Mouse (Mus musculus) heart, postnatal 0 days (tissue): ENCODE results near the gene Mrps7. TPM values are rescaled to one million over a fixed set of nuclear protein-coding genes. Genes with fewer than 3 reads are reported as not detected.
A peak's percentile ranks its signal among the peaks of the same experiment; 100 is the strongest.

ENCODE experiments used
- ATAC-seq: fragments of 200-750 bp; cut with Nextera tagmentation; 2 replicates; pipeline ENCODE4 v1.8.0; 2017; ENCODE audit warnings: low read depth, moderate number of reproducible peaks, moderate library complexity; ENCODE audit not compliant: insufficient read depth
- DNase-seq: peaks from one replicate; pipeline ENCODE4 v3.0.0-alpha.2; 2016; ENCODE audit warnings: low spot score
- H3K27ac ChIP-seq: fragments of 300-500 bp; sonication (generic); 2 replicates; pipeline ENCODE4 v1.5.1; 2014; ENCODE audit warnings: low read depth, mild to moderate bottlenecking
- H3K27me3 ChIP-seq: fragments of 300-500 bp; sonication (generic); 2 replicates; pipeline ENCODE4 v1.6.1; 2014; ENCODE audit warnings: low read length, mixed read lengths; ENCODE audit not compliant: control insufficient read depth, insufficient read depth
- H3K36me3 ChIP-seq: fragments of 300-500 bp; sonication (generic); replicated peaks from 2 replicates; pipeline ENCODE4 v1.6.1; 2014; ENCODE audit warnings: low read length, mixed read lengths; ENCODE audit not compliant: control insufficient read depth, insufficient read depth
- H3K4me1 ChIP-seq: fragments of 300-500 bp; sonication (generic); 2 replicates; pipeline ENCODE4 v1.6.1; 2014; ENCODE audit warnings: antibody characterized with exemption; ENCODE audit not compliant: control insufficient read depth, insufficient read depth
- H3K4me2 ChIP-seq: fragments of 300-500 bp; sonication (generic); 2 replicates; pipeline ENCODE4 v1.6.1; 2014; ENCODE audit warnings: low read depth, mild to moderate bottlenecking, low read length, moderate library complexity
- H3K4me3 ChIP-seq: fragments of 300-500 bp; sonication (generic); 2 replicates; pipeline ENCODE4 v1.5.1; 2014; ENCODE audit warnings: low read depth, low read length
- H3K9ac ChIP-seq: fragments of 300-500 bp; sonication (generic); replicated peaks from 2 replicates; pipeline ENCODE4 v1.6.1; 2014; ENCODE audit warnings: low read depth, low read length, mixed read lengths
- H3K9me3 ChIP-seq: fragments of 300-500 bp; sonication (generic); replicated peaks from 2 replicates; pipeline ENCODE4 v1.6.1; 2016; ENCODE audit warnings: low read length; ENCODE audit not compliant: control insufficient read depth
- CTCF ChIP-seq: IDR thresholded peaks from 2 replicates; pipeline ENCODE4 v1.5.1; 2016; ENCODE audit warnings: antibody characterized with exemption, control low read depth, low read depth
- EP300 ChIP-seq: IDR thresholded peaks from 2 replicates; pipeline ENCODE4 v1.6.1; 2016; ENCODE audit warnings: antibody characterized with exemption, low read depth
- WGBS: fragments of 180-500 bp; shearing (Covaris S2); extraction: QIAGEN DNeasy Blood & Tissue Kit; methylation state at CpG from one replicate; pipeline ENCODE4 v1.1.7; 2014; 5-methylcytosine and 5-hydroxymethylcytosine counted together
- polyA plus RNA-seq: library from polyadenylated mRNA; unstranded; fragments of >200 nt; fragmentation: Nextera tagmentation; extraction: Ambion mirVana; gene quantifications from 2 replicates; pipeline ENCODE4 v1.2.1, GENCODE M21; 2015
- total RNA-seq: library from RNA; depleted of rRNA; stranded (reverse); fragments of >200 nt; gene quantifications from 2 replicates; pipeline ENCODE4 v1.2.3, GENCODE M21; 2014; ENCODE audit warnings: low replicate concordance

The Mrps7 gene
- total and polyA plus RNA-seq, 2 experiments from 2014 or later, result 56.7 to 86.4 TPM

DNA sequence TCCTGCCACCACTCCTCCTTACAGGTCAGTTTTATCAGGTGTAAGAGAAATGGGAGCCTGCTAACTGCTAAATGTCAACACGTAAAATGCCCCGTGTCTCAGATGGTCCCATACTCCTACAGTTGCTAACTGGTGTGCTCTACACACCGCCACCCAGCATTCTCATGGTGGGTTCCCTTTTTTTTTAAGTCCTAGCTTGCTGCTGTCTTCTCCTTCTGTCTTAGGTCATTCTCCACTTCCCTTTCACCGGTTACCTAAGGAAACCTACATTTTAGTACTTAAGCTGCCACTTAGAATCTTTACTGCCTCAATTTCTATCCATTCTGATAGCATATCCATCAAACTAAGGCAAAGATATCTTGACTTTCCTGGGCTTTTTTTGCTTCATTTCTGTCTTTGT lies 2.6 kb upstream of the Mrps7 start:
- Histone ChIP-seq H3K27ac (no peak overlapping the region), H3K9ac (no peak overlapping the region), H3K9me3 (no peaks in the 10 kb centered on the region), H3K4me3 (no peak overlapping the region), H3K27me3 (no peaks in the 10 kb centered on the region), H3K4me1 (peaks cover 21% of the 10 kb centered on the region; the same call in 1 of the 2 replicates), H3K4me2 (no peak overlapping the region), H3K36me3 (peaks cover 10% of the 10 kb centered on the region)
- 48% methylated on average over 4 of the region's 4 CpGs for WGBS
- TF ChIP-seq EP300 (no peak), CTCF (no peak)
- no peak for ATAC-seq
- no peak for DNase-seq

DNA sequence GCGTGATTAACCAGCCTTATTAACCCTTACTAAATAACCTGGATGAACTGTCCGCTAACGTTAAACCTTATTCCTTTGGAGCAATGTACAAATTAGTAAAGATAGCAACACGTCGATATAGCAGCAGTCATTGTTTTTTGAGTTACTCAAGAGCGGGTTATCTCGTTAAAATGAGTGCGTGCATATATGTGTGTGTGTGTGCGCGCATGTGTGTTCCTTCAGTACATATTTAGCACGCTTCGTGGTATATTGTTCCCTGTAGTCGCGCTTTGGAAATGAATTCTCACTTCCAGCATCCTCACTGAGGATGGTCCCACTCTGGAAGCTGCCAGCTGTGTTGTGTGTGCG lies 623 bp upstream of the Mrps7 start:
- DNase-seq, result no peak
- TF ChIP-seq CTCF (no peak), EP300 (no peak)

DNA sequence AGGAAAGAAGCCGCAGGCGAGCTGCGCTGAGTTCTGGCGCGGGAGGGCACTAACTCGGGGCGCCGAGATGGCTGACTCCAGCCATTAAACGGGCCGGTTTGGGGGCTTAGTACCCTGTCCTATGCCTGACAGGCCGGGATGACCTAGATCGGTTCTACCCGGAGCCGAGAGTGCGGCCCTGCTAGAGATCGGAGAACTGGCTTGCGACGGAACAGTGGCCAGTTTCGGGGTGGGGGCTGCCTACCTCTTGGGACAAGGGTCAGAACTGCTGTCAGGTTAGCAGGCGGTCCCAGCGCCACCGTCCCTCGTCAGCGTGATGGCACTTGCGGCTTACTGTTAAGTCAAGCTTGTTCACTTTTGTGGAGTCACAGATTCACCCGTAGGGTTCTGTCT lies 575 bp downstream of the Mrps7 start:
- DNase-seq (no peak), ATAC-seq (peak; percentile 25)
- peak overlapping the region; percentile 97 for H3K27ac ChIP-seq
- WGBS, result under 1% methylated on average over 26 of the region's 26 CpGs
- peaks cover 21% of the 10 kb centered on the region; the same call in 1 of the 2 replicates for H3K4me1 ChIP-seq
- no peaks in the 10 kb centered on the region for H3K27me3 ChIP-seq
- TF ChIP-seq CTCF (no peak), EP300 (no peak)
- H3K9me3 ChIP-seq, result no peaks in the 10 kb centered on the region
- H3K4me3 ChIP-seq, result peak overlapping the region; percentile 92
- peaks cover 37% of the 10 kb centered on the region for H3K36me3 ChIP-seq
- peak overlapping the region; percentile 96 for H3K9ac ChIP-seq
- H3K4me2 ChIP-seq, result peak overlapping the region; percentile 71

More for the DNA sequence above, 623 bp upstream of the Mrps7 start:
- H3K4me2 ChIP-seq, result peak overlapping the region; percentile 71
- H3K9ac ChIP-seq, result peak overlapping the region; percentile 96
- peaks cover 29% of the 10 kb centered on the region for H3K36me3 ChIP-seq
- peaks cover 21% of the 10 kb centered on the region; the same call in 1 of the 2 replicates for H3K4me1 ChIP-seq
- WGBS, result 4% methylated on average over 15 of the region's 15 CpGs
- H3K27me3 ChIP-seq, result no peaks in the 10 kb centered on the region
- ATAC-seq, result no peak
- peak overlapping the region; percentile 92 for H3K4me3 ChIP-seq
- peak overlapping the region; percentile 97 for H3K27ac ChIP-seq
- no peaks in the 10 kb centered on the region for H3K9me3 ChIP-seq

DNA sequence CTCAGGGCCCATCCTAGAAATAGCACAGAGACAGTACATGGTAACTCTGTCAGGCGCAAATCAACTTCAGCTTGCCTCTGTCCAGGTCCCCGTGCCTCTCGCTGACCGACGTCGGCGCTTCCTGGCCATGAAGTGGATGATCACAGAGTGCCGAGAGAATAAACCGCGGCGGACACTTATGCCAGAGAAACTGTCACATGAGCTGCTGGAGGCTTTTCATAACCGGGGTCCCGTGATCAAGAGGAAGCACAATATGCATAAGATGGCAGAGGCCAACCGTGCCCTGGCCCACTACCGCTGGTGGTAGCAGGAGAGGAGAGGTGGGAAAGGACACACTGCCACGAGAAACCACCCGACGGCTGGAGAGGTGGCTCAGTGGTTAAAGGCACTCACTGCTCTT lies 3.0 kb downstream of the Mrps7 start:
- Histone ChIP-seq H3K4me1 (peaks cover 21% of the 10 kb centered on the region; the same call in 1 of the 2 replicates), H3K4me3 (no peak overlapping the region), H3K4me2 (no peak overlapping the region), H3K27me3 (no peaks in the 10 kb centered on the region), H3K36me3 (peaks cover 41% of the 10 kb centered on the region), H3K27ac (no peak overlapping the region), H3K9ac (no peak overlapping the region), H3K9me3 (no peaks in the 10 kb centered on the region)
- whole genome bisulfite sequencing, result 88% methylated on average over 18 of the region's 18 CpGs
- ATAC-seq (no peak), DNase-seq (no peak)
- TF ChIP-seq EP300 (no peak), CTCF (no peak)

DNA sequence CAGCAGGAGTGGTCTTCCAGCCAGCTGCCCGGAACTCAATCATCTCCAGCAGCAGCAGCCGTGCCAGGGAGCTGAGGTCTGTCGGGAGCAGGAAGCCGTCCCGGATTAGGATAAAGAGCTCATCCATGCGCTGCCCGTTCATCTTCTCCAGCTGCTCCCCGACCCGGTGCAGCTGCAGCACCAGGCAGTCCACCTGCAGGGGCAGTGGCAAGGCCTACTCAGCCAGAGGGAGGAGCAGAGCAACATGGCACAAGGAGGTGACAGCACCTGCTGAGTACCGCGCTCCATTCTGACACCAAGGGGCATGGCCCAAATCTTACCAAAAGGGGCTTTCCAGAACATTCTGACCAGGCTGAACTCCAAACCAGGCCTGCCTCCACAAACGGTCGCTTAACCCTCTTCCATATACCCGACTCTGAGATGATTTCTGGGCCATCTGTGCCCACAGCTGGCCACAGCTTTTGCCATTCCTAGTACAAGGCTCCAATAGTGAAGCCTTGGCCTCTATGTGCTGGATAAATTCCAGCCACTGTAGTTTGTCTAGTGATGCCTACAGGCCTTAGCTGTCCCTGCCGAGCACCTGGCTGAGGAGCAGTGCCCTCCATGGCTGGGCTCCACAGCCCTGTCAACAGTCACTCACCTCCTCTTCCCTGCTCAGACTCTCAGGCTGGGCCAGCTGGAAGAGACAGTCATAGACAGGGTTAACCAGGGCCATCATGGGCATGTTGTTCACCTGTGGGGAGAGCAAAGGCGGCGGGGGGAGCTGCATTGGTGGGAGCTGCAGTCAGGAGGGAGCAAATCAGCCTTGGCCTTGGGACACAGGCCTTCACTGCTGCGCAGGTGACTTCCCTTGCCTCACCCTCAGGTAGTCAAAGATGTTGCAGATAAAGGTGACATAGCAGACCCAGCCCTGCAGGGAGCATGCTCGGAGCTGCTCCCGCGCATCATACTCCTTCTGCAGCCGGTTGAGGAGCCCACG lies 5.0 kb downstream of the Mrps7 start:
- H3K36me3 ChIP-seq, result peaks cover 41% of the 10 kb centered on the region
- no peaks in the 10 kb centered on the region for H3K9me3 ChIP-seq
- 76% methylated on average over 23 of the region's 23 CpGs for WGBS
- H3K27ac ChIP-seq, result no peak overlapping the region
- no peak overlapping the region for H3K4me2 ChIP-seq
- no peak overlapping the region for H3K4me3 ChIP-seq
- H3K9ac ChIP-seq, result no peak overlapping the region
- no peaks in the 10 kb centered on the region for H3K27me3 ChIP-seq
- no peak for TF ChIP-seq EP300
- no peak for TF ChIP-seq CTCF
- ATAC-seq (no peak), DNase-seq (no peak)
- peaks cover 15% of the 10 kb centered on the region; the same call in 1 of the 2 replicates for H3K4me1 ChIP-seq
